Mouse (Mus musculus) embryonic facial prominence, embryonic 10.5 days (tissue): Measurements from ENCODE around the gene Sptbn4. TPM values are rescaled to one million over a fixed set of nuclear protein-coding genes. Genes with fewer than 3 reads are reported as not detected.

ENCODE experiments used
- DNase-seq: peaks from one replicate; pipeline ENCODE4 v3.0.0-alpha.2; 2017; ENCODE audit warnings: low spot score
- H3K27ac ChIP-seq: fragments of 300-500 bp; sonication (generic); replicated peaks from 2 replicates; pipeline ENCODE4 v1.5.1; 2016; ENCODE audit warnings: mild to moderate bottlenecking
- H3K27me3 ChIP-seq: fragments of 300-500 bp; sonication (generic); replicated peaks from 2 replicates; pipeline ENCODE4 v1.6.1; 2016; ENCODE audit warnings: low read depth, mild to moderate bottlenecking; ENCODE audit not compliant: poor library complexity, severe bottlenecking
- H3K36me3 ChIP-seq: fragments of 300-500 bp; sonication (generic); replicated peaks from 2 replicates; pipeline ENCODE4 v1.6.1; 2016; ENCODE audit warnings: mild to moderate bottlenecking, moderate library complexity
- H3K4me1 ChIP-seq: fragments of 300-500 bp; sonication (generic); 2 replicates; pipeline ENCODE4 v1.6.1; 2016
- H3K4me3 ChIP-seq: fragments of 300-500 bp; sonication (generic); 2 replicates; pipeline ENCODE4 v1.5.1; 2016; ENCODE audit warnings: mild to moderate bottlenecking, moderate library complexity
- H3K9me3 ChIP-seq: fragments of 300-500 bp; sonication (generic); 2 replicates; pipeline ENCODE4 v1.6.1; 2016; ENCODE audit warnings: mild to moderate bottlenecking
- WGBS: fragments of 180-500 bp; shearing (Covaris S2); methylation state at CpG from one replicate; pipeline ENCODE4 v1.1.7; 2016; 5-methylcytosine and 5-hydroxymethylcytosine counted together
- polyA plus RNA-seq: library from polyadenylated mRNA; unstranded; fragments of >200 nt; fragmentation: Nextera tagmentation; extraction: Ambion mirVana; gene quantifications from 2 replicates; pipeline ENCODE4 v1.2.1, GENCODE M21; 2016

Gene Sptbn4
- polyA plus RNA-seq, 1 experiment from 2014 or later = 0.35 TPM

GRCm38 (mm10) chr7:27472596-27472995 lies 25.1 kb upstream of the Sptbn4 start:
- no peaks in the 10 kb centered on the region for H3K27me3 ChIP-seq
- H3K9me3 ChIP-seq = no peaks in the 10 kb centered on the region
- 48% methylated on average over 7 of the region's 7 CpGs for WGBS
- peaks cover 19% of the 10 kb centered on the region for H3K4me1 ChIP-seq
- peaks cover 19% of the 10 kb centered on the region for H3K36me3 ChIP-seq
- peak overlapping the region; percentile 91 for H3K27ac ChIP-seq
- peak overlapping the region; percentile 79 for H3K4me3 ChIP-seq
- DNase-seq = no peak

GRCm38 (mm10) chr7:27471390-27472120 lies 24.1 kb upstream of the Sptbn4 start:
- no peaks in the 10 kb centered on the region for H3K27me3 ChIP-seq
- H3K27ac ChIP-seq = no peak overlapping the region
- H3K4me3 ChIP-seq = no peak overlapping the region
- no peak for DNase-seq
- WGBS = 89% methylated on average over 11 of the region's 11 CpGs
- H3K36me3 ChIP-seq = peaks cover 9% of the 10 kb centered on the region
- H3K9me3 ChIP-seq = no peaks in the 10 kb centered on the region
- peaks cover 21% of the 10 kb centered on the region for H3K4me1 ChIP-seq

- Histone ChIP-seq H3K4me1 (peaks cover 10% of the 10 kb centered on the region), H3K27ac (0 out of 2 replicates have a peak overlapping the region, but pooled peaks have one; percentile 30), H3K4me3 (no peak overlapping the region), H3K36me3 (no peaks in the 10 kb centered on the region), H3K9me3 (no peaks in the 10 kb centered on the region), H3K27me3 (no peaks in the 10 kb centered on the region)
- WGBS = 42% methylated on average over 4 of the region's 4 CpGs
- no peak for DNase-seq
Observed at GRCm38 (mm10) chr7:27467648-27468047, 20.2 kb upstream of the Sptbn4 start.

- H3K4me1 ChIP-seq = no peaks in the 10 kb centered on the region
- H3K9me3 ChIP-seq = peaks cover 2% of the 10 kb centered on the region; the same call in 1 of the 2 replicates
- no peaks in the 10 kb centered on the region for H3K36me3 ChIP-seq
- H3K27ac ChIP-seq = no peak overlapping the region
- no peaks in the 10 kb centered on the region for H3K27me3 ChIP-seq
- no peak for DNase-seq
- 83% methylated on average over 6 of the region's 6 CpGs for WGBS
- H3K4me3 ChIP-seq = no peak overlapping the region
Observed at GRCm38 (mm10) chr7:27460477-27460876, 13.0 kb upstream of the Sptbn4 start.

- Histone ChIP-seq H3K36me3 (no peaks in the 10 kb centered on the region), H3K9me3 (peaks cover 2% of the 10 kb centered on the region; the same call in 1 of the 2 replicates), H3K4me3 (no peak overlapping the region), H3K27me3 (no peaks in the 10 kb centered on the region), H3K4me1 (no peaks in the 10 kb centered on the region), H3K27ac (no peak overlapping the region)
- WGBS = 90% methylated on average over 5 of the region's 5 CpGs
- no peak for DNase-seq
Observed at GRCm38 (mm10) chr7:27459640-27460039, 12.2 kb upstream of the Sptbn4 start.

- 88% methylated on average over 4 of the region's 4 CpGs for WGBS
- Histone ChIP-seq H3K9me3 (peaks cover 2% of the 10 kb centered on the region; the same call in 1 of the 2 replicates), H3K27ac (no peak overlapping the region), H3K27me3 (no peaks in the 10 kb centered on the region), H3K4me1 (no peaks in the 10 kb centered on the region), H3K36me3 (no peaks in the 10 kb centered on the region), H3K4me3 (no peak overlapping the region)
- DNase-seq = no peak
Observed at GRCm38 (mm10) chr7:27458614-27459013, 11.1 kb upstream of the Sptbn4 start.

- H3K4me1 ChIP-seq = no peaks in the 10 kb centered on the region
- no peak overlapping the region for H3K27ac ChIP-seq
- no peak for DNase-seq
- WGBS = 88% methylated on average over 3 of the region's 3 CpGs
- peaks cover 2% of the 10 kb centered on the region; the same call in 1 of the 2 replicates for H3K9me3 ChIP-seq
- no peak overlapping the region for H3K4me3 ChIP-seq
- no peaks in the 10 kb centered on the region for H3K27me3 ChIP-seq
- H3K36me3 ChIP-seq = no peaks in the 10 kb centered on the region
Observed at GRCm38 (mm10) chr7:27455273-27455672, 7.8 kb upstream of the Sptbn4 start.

GRCm38 (mm10) chr7:27454461-27455121 lies 7.1 kb upstream of the Sptbn4 start:
- Histone ChIP-seq H3K27ac (no peak overlapping the region), H3K27me3 (no peaks in the 10 kb centered on the region), H3K9me3 (no peaks in the 10 kb centered on the region; the same call in 1 of the 2 replicates), H3K36me3 (no peaks in the 10 kb centered on the region), H3K4me1 (no peaks in the 10 kb centered on the region), H3K4me3 (no peak overlapping the region)
- DNase-seq = no peak
- WGBS = 81% methylated on average over 10 of the region's 10 CpGs

GRCm38 (mm10) chr7:27452206-27452770 lies 4.8 kb upstream of the Sptbn4 start:
- H3K27me3 ChIP-seq = peaks cover 15% of the 10 kb centered on the region
- no peak overlapping the region for H3K4me3 ChIP-seq
- DNase-seq = no peak
- H3K9me3 ChIP-seq = no peaks in the 10 kb centered on the region
- peaks cover 8% of the 10 kb centered on the region for H3K4me1 ChIP-seq
- no peaks in the 10 kb centered on the region for H3K36me3 ChIP-seq
- WGBS = 48% methylated on average over 13 of the region's 13 CpGs
- no peak overlapping the region for H3K27ac ChIP-seq

GRCm38 (mm10) chr7:27451359-27451758 lies 3.9 kb upstream of the Sptbn4 start:
- H3K4me1 ChIP-seq = peaks cover 18% of the 10 kb centered on the region
- peaks cover 24% of the 10 kb centered on the region for H3K27me3 ChIP-seq
- whole genome bisulfite sequencing = 93% methylated on average over 2 of the region's 2 CpGs
- H3K27ac ChIP-seq = no peak overlapping the region
- DNase-seq = no peak
- H3K36me3 ChIP-seq = no peaks in the 10 kb centered on the region
- no peaks in the 10 kb centered on the region for H3K9me3 ChIP-seq
- no peak overlapping the region for H3K4me3 ChIP-seq

GRCm38 (mm10) chr7:27449256-27449862 lies 1.9 kb upstream of the Sptbn4 start:
- H3K27ac ChIP-seq = no peak overlapping the region
- H3K27me3 ChIP-seq = peaks cover 44% of the 10 kb centered on the region
- no peaks in the 10 kb centered on the region for H3K9me3 ChIP-seq
- peak overlapping the region; percentile 70; the same call in 1 of the 2 replicates for H3K4me3 ChIP-seq
- no peaks in the 10 kb centered on the region for H3K36me3 ChIP-seq
- peak; percentile 67 for DNase-seq
- 57% methylated on average over 10 of the region's 10 CpGs for WGBS
- peaks cover 23% of the 10 kb centered on the region for H3K4me1 ChIP-seq

GRCm38 (mm10) chr7:27448421-27449206 lies 1.1 kb upstream of the Sptbn4 start:
- peak overlapping the region; percentile 70 for H3K4me3 ChIP-seq
- 58% methylated on average over 15 of the region's 15 CpGs for WGBS
- no peaks in the 10 kb centered on the region for H3K36me3 ChIP-seq
- peaks cover 50% of the 10 kb centered on the region for H3K27me3 ChIP-seq
- no peak for DNase-seq
- no peaks in the 10 kb centered on the region for H3K9me3 ChIP-seq
- 0 out of 2 replicates have a peak overlapping the region, but pooled peaks have one; percentile 77 for H3K27ac ChIP-seq
- H3K4me1 ChIP-seq = peaks cover 23% of the 10 kb centered on the region
